Mouse (Mus musculus) embryo, embryonic 9.5 days (tissue): ENCODE data around the gene Tigd3.

Experiments
- DNase-seq: peaks from one replicate; pipeline ENCODE4 v3.0.0-alpha.2; 2017; ENCODE audit errors: extremely low spot score

Gene Tigd3

DNA sequence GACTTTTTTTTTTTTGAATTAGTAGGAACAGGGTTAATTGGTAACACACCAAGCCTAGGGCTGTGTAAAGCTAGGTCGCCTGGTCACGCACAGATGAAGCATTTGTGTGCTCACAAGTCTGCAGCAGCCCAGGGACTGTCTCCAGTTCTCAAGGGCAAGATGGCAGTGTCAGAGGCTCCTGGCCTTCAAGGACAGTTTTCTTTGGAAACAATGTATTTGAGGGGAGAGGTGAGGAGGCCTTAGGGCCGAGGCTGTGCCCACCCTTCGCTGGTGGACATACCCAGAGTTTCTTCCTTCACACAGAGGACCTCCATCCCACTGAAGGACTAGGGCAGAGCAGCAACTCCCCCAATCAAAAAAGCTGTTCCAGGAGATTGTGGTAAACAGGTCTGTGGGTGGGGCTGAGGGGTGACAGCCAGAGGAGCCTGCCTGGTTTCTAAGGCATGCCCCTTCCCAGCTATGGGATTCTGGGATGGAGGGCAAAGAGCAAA lies 46.6 kb downstream of the Tigd3 start:
- DNase-seq: no peak

DNA sequence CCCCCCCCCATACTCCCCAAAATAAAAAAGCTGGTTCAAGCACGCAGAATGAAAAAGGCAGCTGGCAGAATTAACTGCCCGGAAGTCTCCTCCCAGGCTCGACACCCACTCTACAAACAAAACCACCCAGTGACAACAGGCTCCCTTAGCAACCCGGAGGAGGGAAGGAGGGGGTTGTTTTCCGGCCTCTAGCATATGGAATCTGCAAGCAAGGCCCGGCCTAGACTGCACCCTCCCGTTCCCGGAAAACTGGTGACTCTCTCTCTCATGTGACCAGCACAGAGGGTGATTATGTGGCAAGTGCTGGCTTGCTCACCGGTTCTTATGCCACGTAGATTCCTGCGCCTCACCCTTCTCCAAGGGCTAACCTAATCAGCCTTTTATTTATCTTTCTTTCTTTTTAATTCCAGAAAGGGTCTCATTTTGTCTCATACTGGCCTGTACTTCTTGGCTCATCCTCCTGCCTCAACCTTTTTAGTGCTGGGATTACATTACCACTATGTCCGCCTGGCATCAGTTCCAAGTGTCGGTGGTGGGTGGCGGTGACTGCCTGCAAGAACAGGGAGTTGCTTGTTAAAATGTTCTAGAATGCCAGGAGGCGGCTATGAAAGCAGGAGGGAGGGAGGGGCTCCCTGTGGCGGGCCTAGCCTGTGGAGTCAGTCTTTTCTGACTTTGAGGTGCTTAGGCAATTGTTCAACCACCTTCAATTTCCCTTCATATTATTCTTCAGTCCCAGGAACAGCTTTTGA lies 47.2 kb downstream of the Tigd3 start:
- DNase-seq: peak; percentile 86

DNA sequence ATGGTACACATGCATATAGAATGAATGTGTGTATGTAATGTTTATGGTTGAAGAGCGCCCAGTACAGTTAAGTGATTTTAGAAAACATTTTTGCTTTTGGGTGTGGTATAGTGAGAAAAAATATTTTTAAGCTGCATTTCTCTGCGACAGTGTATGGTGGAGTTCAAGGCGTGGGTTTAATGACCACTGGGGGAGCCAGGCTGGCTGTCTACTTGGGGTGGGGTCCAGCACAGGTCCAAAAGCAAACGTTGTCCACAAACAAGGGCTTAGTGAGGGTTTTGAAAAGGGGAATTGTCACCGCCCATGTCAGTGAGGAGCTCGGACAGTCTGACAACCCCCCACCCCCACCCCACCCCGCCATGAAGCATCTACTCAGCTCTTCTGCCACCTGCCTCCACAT lies 47.8 kb downstream of the Tigd3 start:
- DNase-seq: no peak

DNA sequence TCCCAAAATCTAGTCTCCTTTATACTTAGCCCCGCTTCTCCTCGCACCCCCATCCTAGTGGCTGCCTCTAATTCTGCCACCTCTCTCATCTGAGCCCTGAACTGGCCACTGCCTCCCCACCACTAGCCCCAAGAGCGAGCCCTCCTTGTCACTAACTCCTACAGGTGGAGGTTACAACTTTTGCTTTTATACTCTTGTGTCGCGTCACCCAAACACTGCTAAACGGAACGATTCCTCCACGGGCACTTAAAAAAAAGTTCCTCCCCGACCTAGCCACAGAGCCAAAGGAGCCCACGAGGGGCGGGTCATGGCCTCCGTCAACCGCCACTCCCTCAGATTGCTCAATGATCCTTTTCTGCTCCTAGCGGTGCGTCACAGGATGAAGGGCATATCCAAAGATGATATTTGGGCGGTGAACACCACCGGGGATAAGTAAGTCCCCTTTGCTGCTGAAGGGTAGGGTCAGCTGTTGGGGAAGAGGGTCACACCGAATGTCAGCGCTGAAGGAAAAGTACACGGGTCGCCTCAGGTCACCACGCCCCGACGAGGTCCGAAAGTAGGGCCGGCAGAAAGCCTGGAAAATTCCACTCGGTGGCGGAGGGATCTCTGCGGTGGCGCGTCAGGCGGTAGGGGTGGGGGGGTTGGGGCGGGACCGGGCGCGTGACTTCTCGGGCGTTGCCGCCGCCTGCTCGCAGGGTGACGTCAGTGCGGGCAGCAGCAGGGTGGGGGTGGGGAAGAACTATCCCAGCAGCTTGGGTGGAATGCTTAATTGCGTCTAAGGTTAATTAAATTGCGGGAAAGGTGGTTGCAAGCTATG lies 48.4 kb downstream of the Tigd3 start:
- peak; percentile 96 for DNase-seq

- DNase-seq: no peak
Measured at GRCm38 (mm10) chr19:5844831-5845318, 49.1 kb downstream of the Tigd3 start.

- DNase-seq: no peak
Measured at GRCm38 (mm10) chr19:5843781-5844691, 49.9 kb downstream of the Tigd3 start.

DNA sequence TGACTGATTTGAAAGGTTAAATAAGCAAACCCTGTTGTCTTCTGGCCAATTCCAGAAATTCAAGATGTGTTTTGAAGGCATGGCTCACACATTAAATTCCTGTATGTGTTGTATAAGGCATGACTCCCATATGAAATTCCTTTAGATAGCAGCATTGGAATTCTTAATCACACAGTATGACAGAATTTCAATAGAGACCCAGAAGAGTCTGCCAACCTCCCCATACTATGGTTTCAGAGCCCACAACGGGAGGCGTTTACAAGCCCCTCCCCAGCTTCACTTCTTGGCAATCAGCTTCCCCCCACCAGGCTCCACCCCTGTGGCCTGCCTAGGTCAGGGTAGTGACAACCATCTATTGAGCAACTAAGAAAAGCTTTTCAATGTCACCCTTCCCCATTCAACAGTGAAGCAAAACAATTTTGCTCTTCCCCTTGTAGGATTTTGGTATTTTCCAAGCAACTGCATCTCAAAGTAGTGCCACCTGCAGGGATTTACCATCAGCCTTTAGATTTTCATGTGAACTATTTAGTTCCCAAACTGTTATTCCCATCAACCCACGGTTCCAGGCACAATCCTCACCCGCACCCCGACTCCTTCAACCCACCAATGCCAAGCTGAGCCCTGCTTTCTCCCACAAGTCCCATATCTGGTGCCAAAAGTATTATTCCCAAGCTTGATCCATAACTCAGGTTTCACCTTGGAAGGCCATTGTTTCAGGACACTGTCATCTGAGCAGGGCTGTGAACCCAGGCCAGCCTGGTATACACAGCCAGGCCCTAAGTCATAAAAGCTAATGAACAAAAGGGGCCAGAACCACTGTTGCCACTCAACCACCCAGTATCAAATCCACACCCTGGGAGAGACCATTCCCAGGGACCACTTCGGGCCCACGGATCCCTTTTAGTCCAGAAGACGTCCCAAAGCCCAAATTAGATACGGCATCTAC lies 50.9 kb downstream of the Tigd3 start:
- DNase-seq: peak; percentile 33

- DNase-seq: no peak
Measured at GRCm38 (mm10) chr19:5841999-5842784, 51.8 kb downstream of the Tigd3 start.

- DNase-seq: no peak
Measured at GRCm38 (mm10) chr19:5841389-5841946, 52.5 kb downstream of the Tigd3 start.
